Mouse (Mus musculus): ENCODE measurements around the gene Mepce.

DNA sequence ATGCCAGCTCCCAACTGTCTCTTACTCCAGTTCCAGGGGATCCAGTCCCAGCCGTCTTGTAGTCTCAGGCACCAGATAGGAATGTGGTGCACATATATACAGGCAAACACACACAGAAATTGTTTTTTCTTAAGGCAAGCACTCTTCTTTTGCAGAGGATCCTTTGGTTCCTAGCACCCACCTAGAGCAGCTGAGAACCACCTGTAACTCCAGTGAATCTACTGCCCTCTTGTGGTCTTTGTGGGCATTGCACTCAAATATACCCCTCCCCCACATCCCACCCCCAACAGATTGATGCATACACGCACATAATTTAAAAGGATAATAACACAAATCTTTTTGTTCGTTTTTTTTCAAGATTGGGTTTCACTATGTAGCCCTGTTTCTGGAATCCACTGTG is 21.2 kb downstream of the Mepce start:
- TF ChIP-seq CTCF (IDR thresholded peaks at IDR 0.05; ENCODE audit: borderline replicate concordance, insufficient read depth, low read depth, low read length) (peak; percentile 41; the same call in 1 of the 2 replicates), POLR2A (IDR thresholded peaks at IDR 0.05; ENCODE audit: borderline replicate concordance, insufficient read depth, low read length) (no peak)

Data from cerebellum, adult 2 months (tissue).